Mouse (Mus musculus): ENCODE results near the gene Pnma3.
"Not testable (repeated sequence)": the region's sequence is repeated elsewhere in the genome, so short reads cannot be mapped to it uniquely, and the experiment has no call there.

- TF ChIP-seq GATA1 (IDR thresholded peaks at IDR 0.05; ENCODE audit: borderline replicate concordance, low read length); FLI1 (IDR thresholded peaks at IDR 0.05; ENCODE audit: low read length): not testable (repeated sequence)
Observed at GRCm38 (mm10) chrX:73066765-73067312, 2.3 kb downstream of the Pnma3 start.
